Mouse (Mus musculus) liver, postnatal 0 days (tissue): ENCODE data around the gene Adamts17.

Experiments used
- CTCF ChIP-seq: sonication (generic); IDR thresholded peaks from 2 replicates; pipeline ENCODE4 v1.5.1; 2016; ENCODE audit warnings: antibody characterized with exemption, low read depth
- EP300 ChIP-seq: IDR thresholded peaks from 2 replicates; pipeline ENCODE4 v1.6.1; 2016; ENCODE audit warnings: antibody characterized with exemption, low read depth, mild to moderate bottlenecking

DNA sequence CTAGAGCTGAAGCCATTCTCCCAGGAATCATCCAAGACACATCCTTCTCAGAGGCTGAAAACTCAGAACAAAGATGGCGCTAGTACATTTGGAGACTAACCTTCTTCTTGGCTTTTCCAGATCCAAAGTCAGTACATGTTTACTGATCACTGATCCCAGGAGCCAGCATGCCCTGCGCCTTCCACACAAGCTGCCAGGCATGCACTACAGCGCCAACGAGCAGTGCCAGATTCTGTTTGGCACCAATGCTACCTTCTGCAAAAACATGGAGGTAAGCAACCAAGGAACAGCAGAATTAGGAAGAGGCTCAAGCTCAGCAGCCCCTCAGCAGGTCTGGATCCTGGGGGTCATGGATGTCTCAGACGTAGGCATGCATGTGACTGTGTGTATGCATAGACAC lies 164.7 kb downstream of the Adamts17 start:
- TF ChIP-seq CTCF (no peak), EP300 (no peak)
